Mouse (Mus musculus) G1E (cell line): Measurements from ENCODE around the gene Sipa1l3. TPM values are rescaled to one million over a fixed set of nuclear protein-coding genes. Genes with fewer than 3 reads are reported as not detected.

Source experiments
- ATAC-seq: 2 replicates; pipeline ENCODE4 v1.8.0; 2016; ENCODE audit warnings: mild to moderate bottlenecking; ENCODE audit not compliant: insufficient number of reproducible peaks, poor library complexity, low FRiP score, severe bottlenecking; ENCODE audit errors: extremely low read depth
- DNase-seq: peaks from one replicate; pipeline ENCODE4 v3.0.0; 2012; ENCODE audit warnings: low spot score
- H3K27me3 ChIP-seq: 2 replicates; pipeline ENCODE4 v1.6.1; 2012; ENCODE audit warnings: mild to moderate bottlenecking, low read length, inconsistent platforms; ENCODE audit not compliant: insufficient read depth
- H3K36me3 ChIP-seq: replicated peaks from 2 replicates; pipeline ENCODE3; 2012; ENCODE audit warnings: mild to moderate bottlenecking, inconsistent platforms
- H3K4me1 ChIP-seq: 2 replicates; pipeline ENCODE4 v1.6.1; 2012; ENCODE audit warnings: low read depth, low read length, inconsistent platforms, mixed read lengths; ENCODE audit not compliant: insufficient read depth
- H3K4me3 ChIP-seq: 2 replicates; pipeline ENCODE4 v1.5.1; 2012; ENCODE audit warnings: low read depth, mild to moderate bottlenecking, inconsistent platforms, low read length, moderate library complexity, mixed read lengths
- H3K9me3 ChIP-seq: replicated peaks from 2 replicates; pipeline ENCODE4 v1.6.1; 2012; ENCODE audit warnings: inconsistent platforms
- CTCF ChIP-seq: IDR thresholded peaks from 2 replicates; pipeline ENCODE4 v1.5.1; 2012; ENCODE audit warnings: low read depth, low read length, inconsistent platforms, mixed read lengths
- GATA1 ChIP-seq: IDR thresholded peaks from 2 replicates; pipeline ENCODE4 v1.6.1; 2012; ENCODE audit warnings: borderline replicate concordance, low read length, inconsistent platforms, mixed read lengths
- GATA2 ChIP-seq: IDR thresholded peaks from 2 replicates; pipeline ENCODE4 v1.6.1; 2012; ENCODE audit warnings: low read depth, low read length, inconsistent platforms, borderline replicate concordance
- POLR2AphosphoS5 ChIP-seq: IDR thresholded peaks from 2 replicates; pipeline ENCODE4 v1.6.1; 2012; ENCODE audit warnings: low read depth, low read length, inconsistent platforms; ENCODE audit not compliant: insufficient replicate concordance
- TAL1 ChIP-seq: conservative IDR thresholded peaks from 2 replicates; pipeline ENCODE4 v1.6.1; 2012; ENCODE audit warnings: low read depth, low read length, inconsistent platforms, mixed read lengths
- polyA plus RNA-seq: library from polyadenylated mRNA; stranded (reverse); fragments of >175 nt; gene quantifications from 2 replicates; pipeline ENCODE4 v1.2.3, GENCODE M21; 2012
- total RNA-seq, 2 experiments: library from RNA; stranded (forward) in 1 of 2; stranded (reverse) in 1 of 2; fragments of 200-1000 nt in 1 of 2; fragments of >200 nt in 1 of 2; fragmentation: Nextera tagmentation in 1 of 2; gene quantifications; 2 replicates each; pipeline ENCODE4 v1.2.3; 2014 to 2017

The Sipa1l3 gene
- total and polyA plus RNA-seq, 3 experiments: 5.8 to 107 (median 49.6) TPM

DNA sequence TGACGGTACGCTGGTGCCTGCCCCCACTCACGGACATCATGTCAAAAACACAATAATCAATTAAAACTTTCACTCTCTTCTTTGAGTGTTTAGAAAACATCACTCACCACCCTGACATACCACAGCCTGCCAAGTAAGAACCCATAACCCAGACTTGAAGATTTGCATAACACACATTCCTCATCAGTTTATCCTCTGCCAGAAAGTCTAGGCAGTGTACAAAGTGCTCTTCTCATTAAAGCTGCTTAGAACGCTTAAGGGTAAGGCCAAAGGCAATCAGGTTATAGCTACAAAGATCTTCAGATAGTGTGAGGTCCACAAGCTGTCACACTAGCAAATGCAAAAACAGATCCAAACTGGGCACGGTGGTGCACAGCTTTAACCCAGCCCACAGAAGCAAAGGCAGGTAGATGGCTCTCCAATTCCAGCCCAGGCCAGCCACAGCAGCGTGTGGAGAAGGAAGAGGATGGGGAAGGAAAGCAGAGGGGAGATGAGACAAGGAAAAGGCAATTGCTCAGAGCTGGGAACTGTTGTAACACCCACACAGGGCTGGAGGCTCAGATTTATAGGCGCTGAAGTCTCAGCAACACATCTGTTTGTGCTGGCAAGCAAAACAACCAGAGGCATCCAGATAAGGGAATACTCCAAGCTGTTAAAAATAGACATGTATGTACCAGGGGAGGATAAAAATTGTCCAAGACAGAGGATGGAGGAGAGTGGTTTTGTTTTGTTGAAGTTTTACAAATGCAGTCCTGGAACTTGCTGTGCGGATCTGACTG, 246.6 kb downstream of the Sipa1l3 start:
- Histone ChIP-seq H3K4me3 (no peak overlapping the region), H3K4me1 (peaks cover 8% of the 10 kb centered on the region), H3K27me3 (no peaks in the 10 kb centered on the region), H3K9me3 (no peaks in the 10 kb centered on the region), H3K36me3 (peaks cover 69% of the 10 kb centered on the region)
- DNase-seq (no peak), ATAC-seq (no peak)
- TF ChIP-seq GATA1 (no peak), POLR2AphosphoS5 (no peak), CTCF (no peak), TAL1 (no peak), GATA2 (no peak)

DNA sequence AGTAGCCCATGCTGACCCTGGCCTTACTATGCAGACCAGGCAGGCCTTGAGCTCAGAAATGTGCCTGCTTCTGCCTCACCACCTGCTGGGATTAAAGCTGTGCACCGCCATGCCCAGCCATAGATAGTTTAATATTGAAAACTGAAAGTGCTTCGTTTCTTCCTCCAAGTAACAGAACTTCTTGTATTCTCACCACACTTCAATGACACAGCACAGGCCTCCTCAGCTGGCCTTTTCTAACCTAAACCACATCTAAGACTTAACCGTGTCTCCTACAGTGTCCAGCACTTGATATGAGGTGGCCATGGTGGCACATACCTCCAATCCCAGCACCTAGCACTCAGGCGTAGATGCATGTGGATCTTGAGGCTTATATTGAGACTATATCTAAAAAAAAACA, 248.0 kb downstream of the Sipa1l3 start:
- Histone ChIP-seq H3K9me3 (no peaks in the 10 kb centered on the region), H3K4me1 (peaks cover 4% of the 10 kb centered on the region), H3K4me3 (no peak overlapping the region), H3K36me3 (peaks cover 69% of the 10 kb centered on the region), H3K27me3 (no peaks in the 10 kb centered on the region)
- ATAC-seq: no peak
- TF ChIP-seq POLR2AphosphoS5 (no peak), TAL1 (no peak), CTCF (no peak), GATA1 (no peak), GATA2 (no peak)
- no peak for DNase-seq

Other genes with a start within 250 kb of the Sipa1l3 start
- 24.4 and 33.4 TPM in 2 replicates for gene Spint2, start 236.7 kb downstream of the Sipa1l3 start, total RNA-seq (2014; fragmentation: Nextera tagmentation)
- 19.3 and 21.4 TPM in 2 replicates for gene Spint2, start 236.7 kb downstream of the Sipa1l3 start, total RNA-seq (2017)
- 102 and 138 TPM in 2 replicates for gene Spint2, start 236.7 kb downstream of the Sipa1l3 start, polyA plus RNA-seq
- not detected in 2 replicates for gene Ppp1r14a, start 229.3 kb downstream of the Sipa1l3 start, total RNA-seq (2014; fragmentation: Nextera tagmentation)
- not detected in 2 replicates for gene Ppp1r14a, start 229.3 kb downstream of the Sipa1l3 start, total RNA-seq (2017)
- 0.23 and 0.28 TPM in 2 replicates for gene Ppp1r14a, start 229.3 kb downstream of the Sipa1l3 start, polyA plus RNA-seq
- gene Dpf1, start 214.7 kb downstream of the Sipa1l3 start, total RNA-seq (2014; fragmentation: Nextera tagmentation): 21.8 and 23.8 TPM in 2 replicates
- gene Dpf1, start 214.7 kb downstream of the Sipa1l3 start, total RNA-seq (2017): 6.8 and 9.4 TPM in 2 replicates
- gene Dpf1, start 214.7 kb downstream of the Sipa1l3 start, polyA plus RNA-seq: 47.4 and 50.3 TPM in 2 replicates
- gene Catsperg2, start 208.4 kb upstream of the Sipa1l3 start, total RNA-seq (2014; fragmentation: Nextera tagmentation): 2.1 and 2.5 TPM in 2 replicates
- 0.17 and 0.49 TPM in 2 replicates for gene Catsperg2, start 208.4 kb upstream of the Sipa1l3 start, total RNA-seq (2017)
- 0.06 and 0.07 TPM in 2 replicates for gene Catsperg2, start 208.4 kb upstream of the Sipa1l3 start, polyA plus RNA-seq
- 22.1 and 24.8 TPM in 2 replicates for gene Zfp84, start 249.9 kb upstream of the Sipa1l3 start, total RNA-seq (2014; fragmentation: Nextera tagmentation)
- 16.8 and 17.8 TPM in 2 replicates for gene Zfp84, start 249.9 kb upstream of the Sipa1l3 start, total RNA-seq (2017)
- gene Zfp84, start 249.9 kb upstream of the Sipa1l3 start, polyA plus RNA-seq: 1.1 and 2.5 TPM in 2 replicates